Mouse (Mus musculus) ES-E14 (cell line): ENCODE measurements at regions not wholly inside any gene's neighbourhood (a gene's known extent, or its start where the extent isn't known, plus 50 kb on each side); places are given as distances from the start of the nearest gene placed in this dataset.

ENCODE experiments used
- DNase-seq: peaks from one replicate; pipeline ENCODE4 v3.0.0-alpha.2; 2013; ENCODE audit warnings: low read depth, low spot score
- H3K27ac ChIP-seq: 2 replicates; pipeline ENCODE4 v1.5.1; 2012; ENCODE audit warnings: low read depth, mild to moderate bottlenecking, low read length, moderate library complexity, mixed read lengths; ENCODE audit not compliant: poor library complexity, insufficient read depth, severe bottlenecking
- H3K36me3 ChIP-seq: 2 replicates; pipeline ENCODE4 v1.6.1; 2012; ENCODE audit warnings: mild to moderate bottlenecking, low read length, moderate library complexity, mixed read lengths; ENCODE audit not compliant: control insufficient read depth, poor library complexity, insufficient read depth, severe bottlenecking
- H3K4me1 ChIP-seq, 2 experiments: fragments of 150-350 bp in 1 of 2; sonication (generic) in 1 of 2; 2 replicates each; pipeline ENCODE4 v1.6.1; 2012; ENCODE audit warnings: low read length in 2 of 2, mild to moderate bottlenecking in 1 of 2, mixed read lengths in 1 of 2; ENCODE audit not compliant: control insufficient read depth in 2 of 2, insufficient read depth in 2 of 2, poor library complexity in 1 of 2
- H3K4me3 ChIP-seq, 2 experiments: fragments of 150-350 bp in 1 of 2; sonication (generic) in 1 of 2; 2 replicates each; pipeline ENCODE4 v1.5.1; 2012; ENCODE audit warnings: low read length in 2 of 2, low read depth in 1 of 2, mild to moderate bottlenecking in 1 of 2, mixed read lengths in 1 of 2; ENCODE audit not compliant: insufficient read depth in 1 of 2, poor library complexity in 1 of 2, severe bottlenecking in 1 of 2
- H3K9ac ChIP-seq: 2 replicates; pipeline ENCODE4 v1.6.1; 2012; ENCODE audit warnings: low read depth, mild to moderate bottlenecking, low read length, mixed read lengths; ENCODE audit not compliant: poor library complexity, insufficient read depth, severe bottlenecking
- H3K9me3 ChIP-seq: fragments of 150-350 bp; sonication (generic); 2 replicates; pipeline ENCODE4 v1.6.1; 2012; ENCODE audit warnings: low read depth, mild to moderate bottlenecking, low read length; ENCODE audit not compliant: control insufficient read depth, insufficient read depth
- CHD2 ChIP-seq: IDR thresholded peaks from 2 replicates; pipeline ENCODE4 v1.6.1; 2014; ENCODE audit warnings: mild to moderate bottlenecking, low read depth, low read length, inconsistent platforms
- HCFC1 ChIP-seq: IDR thresholded peaks from 2 replicates; pipeline ENCODE4 v1.6.1; 2012; ENCODE audit warnings: low read length, inconsistent platforms, borderline replicate concordance; ENCODE audit not compliant: insufficient read depth
- MAFK ChIP-seq: IDR thresholded peaks from 2 replicates; pipeline ENCODE4 v1.6.1; 2014; ENCODE audit warnings: mild to moderate bottlenecking, low read depth, low read length, inconsistent platforms; ENCODE audit not compliant: insufficient read depth
- ZC3H11A ChIP-seq: IDR thresholded peaks from 2 replicates; pipeline ENCODE4 v1.6.1; 2012; ENCODE audit warnings: low read depth, mild to moderate bottlenecking, inconsistent platforms, low read length, borderline replicate concordance
- ZNF384 ChIP-seq: IDR thresholded peaks from 2 replicates; pipeline ENCODE4 v1.6.1; 2012; ENCODE audit warnings: low read depth, low read length, inconsistent platforms
- in situ Hi-C, 2 experiments: fragments of 600-800 bp; cut with MboI; formaldehyde crosslinking; loops; one replicate each; pipeline ENCODE4 v1.15.1; 2025; ENCODE audit warnings: low sequenced_read_pairs in 2 of 2, inconsistent platforms in 1 of 2; ENCODE audit not compliant: unreplicated experiment in 2 of 2

GRCm38 (mm10) chr13:79057424-79057823, 857.9 kb upstream of the Nr2f1 start:
- Histone ChIP-seq H3K36me3 (no peaks in the 10 kb centered on the region), H3K4me1 (no peaks in the 10 kb centered on the region), H3K9me3 (no peaks in the 10 kb centered on the region), H3K4me3 (no peak overlapping the region), H3K27ac (no peak overlapping the region), H3K9ac (no peak overlapping the region)
- in situ Hi-C loops = no loop called here
- TF ChIP-seq CHD2 = no peak
- TF ChIP-seq ZC3H11A = no peak
- no peak for TF ChIP-seq ZNF384
- no peak for TF ChIP-seq HCFC1
- no peak for TF ChIP-seq MAFK
- DNase-seq = no peak

- Histone ChIP-seq H3K9me3 (no peaks in the 10 kb centered on the region), H3K4me3 (no peak overlapping the region), H3K4me1 (no peaks in the 10 kb centered on the region), H3K27ac (no peak overlapping the region), H3K9ac (no peak overlapping the region), H3K36me3 (no peaks in the 10 kb centered on the region)
- no peak for DNase-seq
- TF ChIP-seq ZC3H11A (no peak), CHD2 (no peak), MAFK (no peak), HCFC1 (no peak), ZNF384 (no peak)
- in situ Hi-C loops = no loop called here
Measured at GRCm38 (mm10) chr13:79054481-79054880, 854.9 kb upstream of the Nr2f1 start.

GRCm38 (mm10) chr13:79053428-79053827, 853.9 kb upstream of the Nr2f1 start:
- no peak overlapping the region for H3K4me3 ChIP-seq
- no peak overlapping the region for H3K9ac ChIP-seq
- H3K36me3 ChIP-seq = no peaks in the 10 kb centered on the region
- no peaks in the 10 kb centered on the region for H3K9me3 ChIP-seq
- no peaks in the 10 kb centered on the region for H3K4me1 ChIP-seq
- DNase-seq = no peak
- H3K27ac ChIP-seq = no peak overlapping the region
- TF ChIP-seq MAFK (no peak), ZC3H11A (no peak), ZNF384 (no peak), CHD2 (no peak), HCFC1 (no peak)
- in situ Hi-C loops = no loop called here

GRCm38 (mm10) chr13:79047240-79047639, 847.7 kb upstream of the Nr2f1 start:
- Histone ChIP-seq H3K9ac (no peak overlapping the region), H3K9me3 (no peaks in the 10 kb centered on the region), H3K4me3 (no peak overlapping the region), H3K4me1 (no peaks in the 10 kb centered on the region), H3K27ac (no peak overlapping the region), H3K36me3 (no peaks in the 10 kb centered on the region)
- TF ChIP-seq HCFC1 (no peak), MAFK (no peak), ZC3H11A (no peak), CHD2 (no peak), ZNF384 (no peak)
- no peak for DNase-seq
- in situ Hi-C loops = no loop called here

GRCm38 (mm10) chr13:79044657-79045056, 845.1 kb upstream of the Nr2f1 start:
- in situ Hi-C loops = no loop called here
- Histone ChIP-seq H3K9ac (no peak overlapping the region), H3K4me1 (no peaks in the 10 kb centered on the region), H3K4me3 (no peak overlapping the region), H3K36me3 (no peaks in the 10 kb centered on the region), H3K27ac (no peak overlapping the region), H3K9me3 (no peaks in the 10 kb centered on the region)
- DNase-seq = no peak
- no peak for TF ChIP-seq CHD2
- no peak for TF ChIP-seq HCFC1
- TF ChIP-seq MAFK = no peak
- TF ChIP-seq ZC3H11A = no peak
